Comparison of ENCODE assay signal across 29 mouse cellular contexts in genomic region chr10:75896208-75896607, GRCm38 (mm10). TPM values are rescaled to one million over a fixed set of nuclear protein-coding genes. Genes with fewer than 3 reads are reported as not detected.
DNase-seq lines count a peak whose midpoint lies in the region; ATAC-seq and TF ChIP-seq lines count a peak whose summit lies in the region.
"Had no signal": no experiment of that assay in that cellular context is flagged by ENCODE, and none has a peak within 500 bp of the region (broad histone marks: within the 10 kb centered on the region; RNA-seq: fewer than 3 reads in every experiment).

No protein-coding gene starts in this region.

- no peak for DNase-seq in frontal cortex, postnatal 14 days (ENCODE audit: low spot score in 2 of 2)
- DNase-seq in left cerebral cortex, adult 2 months (ENCODE audit: extremely low spot score in 1 of 2, low spot score in 2 of 2) = peak in 1 of 2 experiments; percentile 44
- no peak for DNase-seq in left cerebral cortex, postnatal 4 days
- peak; percentile 69 for DNase-seq in layer of hippocampus, adult 9-11 months
- DNase-seq in right cerebral cortex, postnatal 36 days (ENCODE audit: low spot score in 2 of 2) = peak; percentile 37 to 71
- no peak for DNase-seq in adrenal gland, adult 18-20 months (ENCODE audit: low spot score in 2 of 2)
- DNase-seq in gastrocnemius, postnatal 4 days (ENCODE audit: low spot score in 2 of 2) = no peak
- DNase-seq: adrenal gland, adult 8-10 months; cerebellum, adult 8-10 months; cerebellum, postnatal 36 days; embryo, embryonic 11 days; gastrocnemius, postnatal 10 days; heart, adult 11 months; kidney, adult 8-10 months; kidney, postnatal 10 days; lung, postnatal 36 days; thymus, postnatal 14 days had no signal

- peak overlapping the region; percentile 63 for H3K27ac ChIP-seq in left cerebral cortex, adult 2 months
- H3K27ac ChIP-seq: embryonic facial prominence, embryonic 13.5 days; forebrain, embryonic 13.5 days; intestine, embryonic 15.5 days; limb, embryonic 15.5 days; liver, embryonic 14.5 days; lung, embryonic 15.5 days; midbrain, embryonic 13.5 days had no signal

- intact Hi-C loops in left cerebral cortex, adult 2 months (cut with DNase I) = loop anchor here (5.0 kb wide), 1 partner anchor 41 kb away; the partner anchor contains the start of gene Mmp11
- intact Hi-C loops in left cerebral cortex, postnatal 4 days (cut with DNase I) = loop anchor here (5.0 kb wide), 1 partner anchor 56 kb away; the partner anchor contains the start of gene Gm5134

- ATAC-seq in frontal cortex, adult (ENCODE audit: low TSS enrichment) = peak; percentile 61
- ATAC-seq: forebrain, embryonic 13.5 days; hindbrain, embryonic 16.5 days; intestine, embryonic 15.5 days; midbrain, embryonic 13.5 days had no signal

- no peak overlapping the region for H3K4me3 ChIP-seq in left cerebral cortex, adult 2 months
- H3K4me3 ChIP-seq: embryonic facial prominence, embryonic 13.5 days; erythroblast, embryonic 14.5 days; forebrain, embryonic 13.5 days; intestine, embryonic 15.5 days; limb, embryonic 15.5 days; lung, embryonic 15.5 days; megakaryocyte, embryonic 14.5 days; midbrain, embryonic 13.5 days had no signal

- TF ChIP-seq CTCF in left cerebral cortex, adult 2 months (IDR thresholded peaks at IDR 0.05) = no peak; the same call in none of the 2 replicates

RNA-seq across cellular contexts. Expression of gene Derl3, which starts 3.0 kb away (rescaled TPM):
- total RNA-seq in left cerebral cortex, adult 2 months (2021) = 1 to 10 TPM; 3.0 to 3.5 TPM
- 1 to 10 TPM; 2.1 to 2.7 TPM for total RNA-seq in left cerebral cortex, postnatal 4 days (2021)
- 1 to 10 TPM; 1.4 to 2.3 TPM for total RNA-seq in adrenal gland, adult 18-20 months (2021)
- 1 to 10 TPM in 1 of 2 experiments, under 1 TPM in 1; 0.96 to 1.0 TPM for total RNA-seq in gastrocnemius, postnatal 4 days (2021)

RNA-seq across cellular contexts. Expression of gene Smarcb1, which starts 25.2 kb away (rescaled TPM):
- 10 to 100 TPM; 75.8 to 78.2 TPM for total RNA-seq in left cerebral cortex, adult 2 months (2021)
- 100 to 1,000 TPM; 138 to 139 TPM for total RNA-seq in left cerebral cortex, postnatal 4 days (2021)
- 10 to 100 TPM; 64.4 to 70.6 TPM for total RNA-seq in adrenal gland, adult 18-20 months (2021)
- total RNA-seq in gastrocnemius, postnatal 4 days (2021) = 10 to 100 TPM; 55.0 to 60.2 TPM

RNA-seq across cellular contexts. Expression of gene Mif, which starts 36.2 kb away (rescaled TPM):
- total RNA-seq in left cerebral cortex, adult 2 months (2021) = 100 to 1,000 TPM; 475 to 526 TPM
- total RNA-seq in left cerebral cortex, postnatal 4 days (2021) = 100 to 1,000 TPM; 844 to 864 TPM
- 100 to 1,000 TPM; 221 to 268 TPM for total RNA-seq in adrenal gland, adult 18-20 months (2021)
- 100 to 1,000 TPM; 164 TPM for total RNA-seq in gastrocnemius, postnatal 4 days (2021)

RNA-seq across cellular contexts. Expression of gene Chchd10, which starts 36.7 kb away (rescaled TPM):
- 100 to 1,000 TPM; 364 to 413 TPM for total RNA-seq in left cerebral cortex, adult 2 months (2021)
- total RNA-seq in left cerebral cortex, postnatal 4 days (2021) = 10 to 100 TPM; 39.2 to 59.6 TPM
- total RNA-seq in adrenal gland, adult 18-20 months (2021) = 1,000 to 10,000 TPM in 1 of 2 experiments, 100 to 1,000 TPM in 1; 918 to 1,521 TPM
- 100 to 1,000 TPM; 390 to 396 TPM for total RNA-seq in gastrocnemius, postnatal 4 days (2021)

RNA-seq across cellular contexts. Expression of gene Mmp11, which starts 40.1 kb away (rescaled TPM):
- 1 to 10 TPM; 1.3 TPM for total RNA-seq in left cerebral cortex, adult 2 months (2021)
- total RNA-seq in left cerebral cortex, postnatal 4 days (2021) = 10 to 100 TPM in 1 of 2 experiments, 1 to 10 TPM in 1; 9.9 to 10.7 TPM
- 1 to 10 TPM; 5.4 to 5.7 TPM for total RNA-seq in adrenal gland, adult 18-20 months (2021)
- total RNA-seq in gastrocnemius, postnatal 4 days (2021) = 10 to 100 TPM; 12.7 to 15.0 TPM
- total RNA-seq: monocyte, adult 5-6 weeks had no signal

Comparison
In these comparisons a context has a peak if more than half of its experiments do, and no peak if none do; other contexts are left out.
1. DNase-seq: peak in layer of hippocampus, adult 9-11 months (single experiment) and right cerebral cortex, postnatal 36 days (2 of 2); none in frontal cortex, postnatal 14 days (0 of 2), left cerebral cortex, postnatal 4 days (single experiment), adrenal gland, adult 18-20 months (0 of 2) and gastrocnemius, postnatal 4 days (0 of 2).